Mouse (Mus musculus): ENCODE measurements around the gene Rps11. TPM values are rescaled to one million over a fixed set of nuclear protein-coding genes. Genes with fewer than 3 reads are reported as not detected.
"Not testable (repeated sequence)": the region's sequence is repeated elsewhere in the genome, so short reads cannot be mapped to it uniquely, and the experiment has no call there.

Gene Rps11
- polyA plus RNA-seq, 1 experiment: 221 TPM

GRCm38 (mm10) chr7:45127700-45128224 lies 3.5 kb upstream of the Rps11 start:
- DNase-seq: no peak
- no peak for TF ChIP-seq CTCF (IDR thresholded peaks at IDR 0.05; ENCODE audit: insufficient read depth, low read length)
- peak overlapping the region; percentile 93 for H3K4me3 ChIP-seq (replicated peaks; ENCODE audit: extremely low read depth, low read depth, low read length)
- H3K4me1 ChIP-seq (ENCODE audit: control insufficient read depth, insufficient read depth, low read length): peaks cover 10% of the 10 kb centered on the region
- under 1% methylated on average over 6 of the region's 6 CpGs for whole genome bisulfite sequencing

DNA sequence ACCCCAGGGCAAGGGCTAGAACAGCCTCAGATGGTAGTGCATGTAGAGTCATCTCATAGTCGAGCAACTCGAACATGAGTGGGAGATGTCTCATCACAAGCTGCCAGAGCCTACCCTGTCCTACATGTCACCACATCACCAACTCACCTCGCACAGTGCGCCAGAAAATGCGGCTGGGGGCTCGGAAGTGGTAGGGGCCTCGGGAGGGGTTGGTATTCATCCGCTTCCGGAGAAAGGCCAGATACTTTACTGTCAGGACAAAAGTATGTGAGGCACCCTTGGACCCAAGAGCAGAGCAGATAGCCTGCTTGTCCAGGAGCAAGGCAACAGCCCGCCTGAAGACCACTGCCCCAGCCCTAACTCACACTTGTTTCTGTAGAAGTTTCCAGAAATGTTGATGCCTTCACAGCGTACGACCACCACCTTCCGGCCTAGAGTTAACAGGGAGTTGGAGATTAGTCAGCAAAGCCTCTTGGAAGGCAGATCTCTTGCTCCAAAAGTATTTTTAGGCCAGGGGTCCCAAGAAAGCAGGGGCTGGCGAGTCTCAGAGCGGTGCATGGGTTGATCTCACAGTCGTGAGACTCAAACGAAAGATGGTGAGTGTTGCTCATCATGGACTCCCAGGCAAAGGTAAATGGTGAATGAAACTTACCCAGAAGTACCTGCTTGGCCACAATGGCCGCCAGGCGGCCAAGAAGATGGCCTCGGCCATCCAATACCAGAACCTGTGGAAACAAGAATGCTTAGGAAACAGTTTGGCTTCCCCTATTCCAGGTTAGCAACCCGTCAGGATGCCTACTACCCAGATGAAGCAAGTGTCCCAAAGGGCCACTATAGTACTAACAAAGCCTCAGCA lies 2.8 kb upstream of the Rps11 start:
- TF ChIP-seq CTCF (IDR thresholded peaks at IDR 0.05; ENCODE audit: insufficient read depth, low read length) (0 out of 2 replicates have a peak, but pooled peaks have one; percentile 0), POLR2A (IDR thresholded peaks at IDR 0.05; ENCODE audit: borderline replicate concordance, extremely low read depth, low read depth, low read length) (no peak)
- Histone ChIP-seq H3K4me1 (ENCODE audit: control insufficient read depth, insufficient read depth, low read length) (peaks cover 11% of the 10 kb centered on the region), H3K4me3 (replicated peaks; ENCODE audit: extremely low read depth, low read depth, low read length) (no peak overlapping the region)
- WGBS: 24% methylated on average over 21 of the region's 21 CpGs
- DNase-seq: no peak

DNA sequence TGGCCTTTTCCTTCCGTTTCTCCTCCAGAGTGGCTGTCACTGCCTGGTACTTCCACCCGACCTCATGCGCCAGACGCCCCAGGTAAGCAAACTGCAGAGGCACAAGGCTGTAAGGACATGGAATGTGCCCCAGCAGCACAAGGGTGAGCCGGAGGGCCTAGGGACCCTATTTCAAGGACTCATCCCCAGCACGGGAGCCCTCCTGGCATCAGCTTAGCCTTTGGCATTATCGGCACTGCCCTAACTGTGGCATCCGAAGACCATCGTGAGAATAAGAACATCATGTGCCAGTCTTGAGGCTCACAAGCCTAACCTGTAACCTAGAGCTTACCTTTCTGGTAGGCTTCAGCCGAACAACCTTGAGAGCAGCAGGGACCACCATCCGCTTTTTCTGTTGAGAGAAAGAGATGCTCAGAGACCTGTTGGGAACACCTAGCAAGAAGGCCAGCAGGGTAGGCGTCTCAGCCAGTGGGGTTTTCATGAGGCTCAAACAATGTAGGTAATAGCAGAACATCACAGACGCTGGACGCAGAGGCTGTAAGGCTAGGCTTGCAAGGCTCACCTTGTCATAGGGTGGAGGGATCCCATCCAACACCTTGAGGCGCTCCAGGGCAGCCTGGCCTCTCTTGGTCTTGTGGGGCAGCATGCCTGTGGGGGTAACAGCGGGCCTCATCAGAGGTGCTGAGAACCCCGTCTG lies 2.1 kb upstream of the Rps11 start:
- Histone ChIP-seq H3K4me1 (ENCODE audit: control insufficient read depth, insufficient read depth, low read length) (peaks cover 17% of the 10 kb centered on the region), H3K4me3 (replicated peaks; ENCODE audit: extremely low read depth, low read depth, low read length) (no peak overlapping the region)
- no peak for DNase-seq
- 70% methylated on average over 17 of the region's 17 CpGs for WGBS
- TF ChIP-seq CTCF (IDR thresholded peaks at IDR 0.05; ENCODE audit: insufficient read depth, low read length) (no peak), POLR2A (IDR thresholded peaks at IDR 0.05; ENCODE audit: borderline replicate concordance, extremely low read depth, low read depth, low read length) (no peak)

DNA sequence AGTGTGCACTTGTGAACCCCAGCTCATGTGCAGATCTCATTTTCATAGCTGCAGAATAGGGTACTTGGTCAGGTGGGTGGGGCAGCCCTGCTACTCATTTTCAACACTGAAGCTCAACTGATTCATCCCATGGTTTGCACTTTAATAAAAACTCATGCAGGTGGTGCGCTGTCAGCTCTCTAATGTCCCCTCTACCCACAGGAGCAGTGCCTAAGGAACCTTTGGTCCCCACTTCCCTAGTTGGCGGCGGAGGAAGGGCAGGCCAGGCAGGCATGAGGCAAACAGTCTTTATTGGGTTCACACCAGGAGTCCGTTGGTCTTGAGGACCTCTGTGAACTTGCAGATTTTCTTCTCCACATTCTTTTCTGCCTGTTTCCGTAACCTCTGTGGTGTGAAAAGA lies 1.4 kb upstream of the Rps11 start:
- H3K4me3 ChIP-seq (replicated peaks; ENCODE audit: extremely low read depth, low read depth, low read length); DNase-seq: not testable (repeated sequence)
- peaks cover 17% of the 10 kb centered on the region for H3K4me1 ChIP-seq (ENCODE audit: control insufficient read depth, insufficient read depth, low read length)
- WGBS: 76% methylated on average over 5 of the region's 5 CpGs

DNA sequence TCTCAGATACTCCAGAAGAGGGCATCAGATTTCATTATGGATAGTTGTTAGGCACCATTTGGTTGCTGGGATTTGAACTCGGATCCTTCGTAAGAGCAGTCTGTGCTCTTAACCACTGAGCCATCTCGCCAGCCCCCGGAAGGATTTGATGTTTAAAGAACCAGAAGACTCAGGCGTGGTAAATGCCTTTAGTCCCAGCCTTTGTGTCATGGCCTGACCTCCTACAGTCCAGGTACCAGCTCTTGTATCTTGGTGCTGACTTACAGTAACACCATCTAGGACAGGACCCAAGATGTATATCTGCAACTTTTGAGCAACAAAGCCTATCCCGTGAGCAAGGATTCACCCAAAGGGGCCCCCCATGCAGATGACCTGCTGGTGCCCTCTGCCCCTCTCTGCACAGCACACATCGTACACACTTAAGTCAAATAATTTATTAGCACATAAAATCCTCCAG lies 933 bp upstream of the Rps11 start:
- H3K4me1 ChIP-seq (ENCODE audit: control insufficient read depth, insufficient read depth, low read length): peaks cover 17% of the 10 kb centered on the region
- no peak for DNase-seq
- 44% methylated on average over 7 of the region's 7 CpGs for WGBS
- TF ChIP-seq POLR2A (IDR thresholded peaks at IDR 0.05; ENCODE audit: borderline replicate concordance, extremely low read depth, low read depth, low read length) (no peak), CTCF (IDR thresholded peaks at IDR 0.05; ENCODE audit: insufficient read depth, low read length) (no peak)
- H3K4me3 ChIP-seq (replicated peaks; ENCODE audit: extremely low read depth, low read depth, low read length): no peak overlapping the region

DNA sequence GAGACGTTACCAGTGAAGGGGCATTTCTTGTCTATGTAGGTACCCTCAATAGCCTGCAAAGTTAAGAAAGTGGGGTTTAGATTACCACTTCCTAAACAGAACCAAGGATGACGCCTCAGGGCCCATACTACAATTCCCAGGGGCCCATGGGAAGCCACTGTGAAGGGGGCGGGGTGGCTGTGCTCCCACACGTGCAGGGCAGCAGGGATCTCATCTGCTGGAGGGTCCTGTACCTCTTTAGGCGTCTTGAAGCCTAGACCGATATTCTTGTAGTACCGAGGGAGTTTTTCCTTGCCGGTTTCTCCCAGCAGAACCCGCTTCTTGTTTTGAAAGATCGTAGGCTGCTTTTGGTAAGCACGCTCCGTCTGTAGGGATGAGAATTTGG lies 1.1 kb downstream of the Rps11 start:
- peaks cover 13% of the 10 kb centered on the region; the same call in 1 of the 2 replicates for H3K4me1 ChIP-seq (ENCODE audit: control insufficient read depth, insufficient read depth, low read length)
- no peak for DNase-seq

DNA sequence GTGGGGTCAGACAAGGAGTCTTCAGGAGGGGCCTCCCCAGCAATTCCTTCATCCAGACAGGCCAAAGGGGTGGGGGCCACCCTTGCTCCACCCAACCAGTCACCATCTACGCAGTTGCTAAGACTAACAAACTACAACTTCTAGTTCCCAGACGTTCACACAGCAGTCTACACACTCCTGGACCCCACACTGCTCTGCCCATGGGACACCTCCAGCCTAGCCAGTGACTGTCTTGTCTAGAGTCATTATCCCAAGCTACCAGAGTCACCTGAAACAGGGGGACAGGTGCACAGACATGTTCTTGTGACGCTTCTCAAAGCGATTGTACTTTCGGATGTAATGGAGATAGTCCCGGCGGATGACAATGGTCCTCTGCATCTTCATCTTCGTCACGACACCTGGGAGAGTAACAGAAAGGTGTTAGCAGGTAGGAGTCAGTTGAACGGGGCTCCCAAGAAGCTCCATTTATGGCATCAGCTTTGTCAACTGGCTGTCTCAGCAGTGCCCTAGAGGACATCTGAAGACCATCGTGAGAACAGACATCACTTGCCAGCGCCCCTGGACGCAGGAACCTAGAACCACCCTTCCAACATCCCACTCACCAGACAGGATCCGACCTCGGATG lies 1.6 kb downstream of the Rps11 start:
- 68% methylated on average over 15 of the region's 15 CpGs for WGBS

More for the DNA sequence above, 1.1 kb downstream of the Rps11 start:
- H3K4me3 ChIP-seq (replicated peaks; ENCODE audit: extremely low read depth, low read depth, low read length): peak overlapping the region; percentile 98
- WGBS: 11% methylated on average over 12 of the region's 12 CpGs
- no peak for TF ChIP-seq POLR2A (IDR thresholded peaks at IDR 0.05; ENCODE audit: borderline replicate concordance, extremely low read depth, low read depth, low read length)
- TF ChIP-seq CTCF (IDR thresholded peaks at IDR 0.05; ENCODE audit: insufficient read depth, low read length): no peak

GRCm38 (mm10) chr7:45121966-45122365 lies 2.3 kb downstream of the Rps11 start:
- TF ChIP-seq POLR2A (IDR thresholded peaks at IDR 0.05; ENCODE audit: borderline replicate concordance, extremely low read depth, low read depth, low read length) (no peak), CTCF (IDR thresholded peaks at IDR 0.05; ENCODE audit: insufficient read depth, low read length) (no peak)
- Histone ChIP-seq H3K4me1 (ENCODE audit: control insufficient read depth, insufficient read depth, low read length) (peaks cover 9% of the 10 kb centered on the region; the same call in 1 of the 2 replicates), H3K4me3 (replicated peaks; ENCODE audit: extremely low read depth, low read depth, low read length) (peak overlapping the region; percentile 42)
- no peak for DNase-seq

More for the DNA sequence above, 1.6 kb downstream of the Rps11 start:
- DNase-seq: no peak
- TF ChIP-seq CTCF (IDR thresholded peaks at IDR 0.05; ENCODE audit: insufficient read depth, low read length) (no peak), POLR2A (IDR thresholded peaks at IDR 0.05; ENCODE audit: borderline replicate concordance, extremely low read depth, low read depth, low read length) (no peak)
- H3K4me3 ChIP-seq (replicated peaks; ENCODE audit: extremely low read depth, low read depth, low read length): no peak overlapping the region
- peaks cover 13% of the 10 kb centered on the region; the same call in 1 of the 2 replicates for H3K4me1 ChIP-seq (ENCODE audit: control insufficient read depth, insufficient read depth, low read length)

DNA sequence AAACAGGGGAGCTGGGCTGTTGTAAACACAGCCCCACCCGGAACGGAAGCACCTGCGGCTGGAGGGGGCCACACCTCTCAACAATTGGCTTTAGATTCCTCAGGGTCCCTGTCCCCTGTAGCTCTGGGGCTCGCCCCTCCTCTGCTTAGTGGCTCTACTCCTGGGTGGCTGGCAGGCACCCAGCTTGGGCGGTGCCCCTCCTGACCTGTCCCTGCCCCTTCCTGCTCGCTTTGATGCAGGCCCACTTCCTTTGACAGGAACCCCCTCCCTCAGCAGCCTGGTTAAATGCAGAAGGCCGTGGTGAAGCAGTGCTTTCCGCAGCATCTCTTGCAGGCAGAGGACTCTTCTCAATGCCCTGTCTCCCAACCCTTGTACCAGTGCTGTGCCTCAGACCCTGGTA lies 2.8 kb downstream of the Rps11 start:
- no peak for DNase-seq
- H3K4me3 ChIP-seq (replicated peaks; ENCODE audit: extremely low read depth, low read depth, low read length): peak overlapping the region; percentile 42
- WGBS: 21% methylated on average over 8 of the region's 8 CpGs
- peaks cover 8% of the 10 kb centered on the region; the same call in 1 of the 2 replicates for H3K4me1 ChIP-seq (ENCODE audit: control insufficient read depth, insufficient read depth, low read length)
- peak; percentile 70; the same call in 1 of the 2 replicates for TF ChIP-seq POLR2A (IDR thresholded peaks at IDR 0.05; ENCODE audit: borderline replicate concordance, extremely low read depth, low read depth, low read length)
- TF ChIP-seq CTCF (IDR thresholded peaks at IDR 0.05; ENCODE audit: insufficient read depth, low read length): no peak
